19 mouse cellular contexts compared by ENCODE assay signal in the genomic region with DNA sequence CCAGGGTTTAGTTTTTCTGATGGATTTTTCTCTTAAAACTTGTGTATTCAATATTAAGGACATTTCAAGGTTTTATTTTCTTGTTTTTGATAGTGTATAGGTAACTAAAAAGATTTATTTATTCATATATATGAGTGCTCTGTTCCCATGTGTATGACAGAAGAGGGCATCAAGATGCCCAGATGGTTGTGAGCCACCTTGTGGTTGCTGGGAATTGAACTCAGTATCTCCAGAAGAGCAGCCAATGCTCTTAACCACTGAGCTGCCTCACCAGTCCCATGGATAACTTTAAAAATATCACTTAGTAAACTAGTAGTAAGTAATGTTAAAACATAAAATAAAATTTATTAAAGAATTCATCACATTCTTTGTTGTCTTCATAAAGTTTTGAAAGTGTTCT. TPM values are rescaled to one million over a fixed set of nuclear protein-coding genes. Genes with fewer than 3 reads are reported as not detected.
DNase-seq lines count a peak whose midpoint lies in the region; ATAC-seq and TF ChIP-seq lines count a peak whose summit lies in the region.
"Had no signal": no experiment of that assay in that cellular context is flagged by ENCODE, and none has a peak within 500 bp of the region (broad histone marks: within the 10 kb centered on the region; RNA-seq: fewer than 3 reads in every experiment).

No protein-coding gene starts in this region.

- in situ Hi-C loops in CH12.LX (cut with MboI; ENCODE audit: low pct_ligation_motif_present, low pct_unique_long_range_greater_than_20kb, low sequenced_read_pairs): no loop called here

- H3K9ac ChIP-seq in hindbrain, postnatal 0 days (replicated peaks; ENCODE audit: low read length): no peak overlapping the region
- no peak overlapping the region for H3K9ac ChIP-seq in hindbrain, embryonic 16.5 days (ENCODE audit: low read depth, low read length)
- H3K9ac ChIP-seq in CH12.LX (ENCODE audit: insufficient read depth, low read depth): no peak overlapping the region

- DNase-seq in hindbrain, postnatal 0 days (ENCODE audit: low spot score): peak; percentile 13
- peak; percentile 10 for DNase-seq in lung, postnatal 36 days
- DNase-seq in lung, postnatal 14 days: no peak
- no peak for DNase-seq in CH12.LX (ENCODE audit: extremely low read depth)
- DNase-seq in induced T-regulatory cell, adult 2 months (ENCODE audit: low read depth): peak; percentile 22
- DNase-seq in embryo, embryonic 10.5 days (ENCODE audit: low spot score): no peak
- DNase-seq: adrenal gland, adult 8-10 months; cerebellum, adult 18-20 months; gastrocnemius, postnatal 10 days; heart, postnatal 36 days; kidney, postnatal 10 days; liver; lung, postnatal 10 days; thymus, adult 2 months had no signal

- no peak for ATAC-seq in hindbrain, postnatal 0 days
- no peak for ATAC-seq in hindbrain, embryonic 16.5 days
- ATAC-seq: forebrain, embryonic 16.5 days; inflammation-experienced regulatory T-cells, adult 6 months had no signal

- no peaks in the 10 kb centered on the region for H3K9me3 ChIP-seq in hindbrain, postnatal 0 days (ENCODE audit: low read length)
- no peaks in the 10 kb centered on the region for H3K9me3 ChIP-seq in hindbrain, embryonic 16.5 days (ENCODE audit: control insufficient read depth, low read length)
- no peaks in the 10 kb centered on the region for H3K9me3 ChIP-seq in CH12.LX (replicated peaks; ENCODE audit: low read length)
- H3K9me3 ChIP-seq: heart, embryonic 10.5 days had no signal

- no peaks in the 10 kb centered on the region for H3K4me1 ChIP-seq in hindbrain, postnatal 0 days (ENCODE audit: insufficient read depth, low read length)
- no peaks in the 10 kb centered on the region for H3K4me1 ChIP-seq in hindbrain, embryonic 16.5 days (ENCODE audit: control insufficient read depth, insufficient read depth, low read depth, low read length)
- no peaks in the 10 kb centered on the region for H3K4me1 ChIP-seq in CH12.LX (ENCODE audit: control insufficient read depth in 1 of 2, insufficient read depth in 2 of 2)
- H3K4me1 ChIP-seq: heart, embryonic 10.5 days had no signal

- dilution Hi-C loops in CH12.LX (cut with MboI; ENCODE audit: extremely low pct_ligation_motif_present, extremely low pct_unique_long_range_greater_than_20kb, low sequenced_read_pairs): no loop called here

- H3K79me2 ChIP-seq in CH12.LX (replicated peaks; ENCODE audit: control insufficient read depth, extremely low read depth, insufficient read depth, poor library complexity, severe bottlenecking): peaks cover 24% of the 10 kb centered on the region

- no peak overlapping the region for H3K4me3 ChIP-seq in hindbrain, postnatal 0 days (ENCODE audit: low read length)
- no peak overlapping the region for H3K4me3 ChIP-seq in hindbrain, embryonic 16.5 days (ENCODE audit: low read length)
- H3K4me3 ChIP-seq in CH12.LX (replicated peaks in 1 of 3; ENCODE audit: low read depth in 2 of 3, low read length in 2 of 3, poor library complexity in 1 of 3): no peak overlapping the region
- H3K4me3 ChIP-seq: heart, embryonic 10.5 days; myocyte had no signal

- H3K4me2 ChIP-seq in hindbrain, postnatal 0 days (ENCODE audit: low read depth, low read length): no peak overlapping the region
- H3K4me2 ChIP-seq in hindbrain, embryonic 16.5 days (ENCODE audit: low read length): no peak overlapping the region
- H3K4me2 ChIP-seq in CH12.LX (ENCODE audit: insufficient read depth, low read depth, poor library complexity, severe bottlenecking): no peak overlapping the region

- peak; percentile 45 for TF ChIP-seq CTCF in hindbrain, postnatal 0 days (IDR thresholded peaks at IDR 0.05; ENCODE audit: low read depth)
- peak in 1 of 2 experiments; percentile 35; a peak in 2 of 4 replicates for TF ChIP-seq CTCF in CH12.LX (conservative IDR thresholded peaks at IDR 0.05 in 1 of 2, IDR thresholded peaks at IDR 0.05 in 1 of 2; ENCODE audit: low read depth in 2 of 2, low read length in 2 of 2)

- H3K36me3 ChIP-seq in hindbrain, postnatal 0 days (ENCODE audit: insufficient read depth, low read length): peaks cover 18% of the 10 kb centered on the region
- peaks cover 12% of the 10 kb centered on the region for H3K36me3 ChIP-seq in hindbrain, embryonic 16.5 days (ENCODE audit: control insufficient read depth, insufficient read depth, low read length)
- peaks cover 29 to 82% of the 10 kb centered on the region in 2 experiments for H3K36me3 ChIP-seq in CH12.LX (replicated peaks in 1 of 2; ENCODE audit: control insufficient read depth in 1 of 2, insufficient read depth in 1 of 2, low read length in 1 of 2)

- TF ChIP-seq RAD21 in CH12.LX (IDR thresholded peaks at IDR 0.05; ENCODE audit: low read depth, low read length): no peak

- no peak for TF ChIP-seq POLR2A in CH12.LX (IDR thresholded peaks at IDR 0.05; ENCODE audit: low read depth, low read length)

- no peaks in the 10 kb centered on the region for H3K27me3 ChIP-seq in hindbrain, postnatal 0 days (ENCODE audit: insufficient read depth, low read length)
- H3K27me3 ChIP-seq in hindbrain, embryonic 16.5 days (replicated peaks; ENCODE audit: control insufficient read depth, insufficient read depth, low read length): no peaks in the 10 kb centered on the region
- H3K27me3 ChIP-seq in CH12.LX (replicated peaks): no peaks in the 10 kb centered on the region

- no peak overlapping the region for H3K27ac ChIP-seq in hindbrain, postnatal 0 days
- H3K27ac ChIP-seq in hindbrain, embryonic 16.5 days (ENCODE audit: low read depth, low read length): no peak overlapping the region
- H3K27ac ChIP-seq in CH12.LX (ENCODE audit: insufficient read depth, low read depth): no peak overlapping the region
- H3K27ac ChIP-seq: heart, embryonic 10.5 days had no signal

- no peak for TF ChIP-seq EP300 in CH12.LX (IDR thresholded peaks at IDR 0.05; ENCODE audit: low read length)

TF ChIP-seq in CH12.LX, 34 proteins besides CTCF, POLR2A, EP300 and RAD21:
- TF ChIP-seq ZKSCAN1 (IDR thresholded peaks at IDR 0.05; ENCODE audit: borderline replicate concordance, low read depth, low read length): no peak
- no peak for TF ChIP-seq ZNF384 (IDR thresholded peaks at IDR 0.05; ENCODE audit: low read depth, low read length)
- no peak for TF ChIP-seq BHLHE40 (IDR thresholded peaks at IDR 0.05; ENCODE audit: low read depth, low read length)
- no peak for TF ChIP-seq ZMIZ1 (IDR thresholded peaks at IDR 0.05; ENCODE audit: low read depth, low read length)
- TF ChIP-seq TBP (conservative IDR thresholded peaks at IDR 0.05; ENCODE audit: low read depth, low read length): no peak
- no peak for TF ChIP-seq ELF1 (IDR thresholded peaks at IDR 0.05; ENCODE audit: low read depth, low read length)
- peak; percentile 25 for TF ChIP-seq SMC3 (IDR thresholded peaks at IDR 0.05; ENCODE audit: low read depth, low read length)
TF ChIP-seq in CH12.LX: peak in this region for 1.

RNA-seq across cellular contexts. Expression of a gene that starts 17.4 kb away (rescaled TPM):
- 66.4 and 69.0 TPM in 2 replicates for total RNA-seq in hindbrain, postnatal 0 days (2014; rRNA removed)
- 154 and 159 TPM in 2 replicates for polyA plus RNA-seq in hindbrain, postnatal 0 days (2015; fragmentation: Nextera tagmentation; extraction: Ambion mirVana)
- polyA plus RNA-seq in hindbrain, embryonic 16.5 days (2015; fragmentation: Nextera tagmentation; extraction: Ambion mirVana): 166 and 174 TPM in 2 replicates
- total RNA-seq in CH12.LX (2012; rRNA removed): 65.6 and 86.6 TPM in 2 replicates
- total RNA-seq in CH12.LX (2014; rRNA removed): 117 and 137 TPM in 2 replicates
- 130 and 183 TPM in 2 replicates for polyA plus RNA-seq in CH12.LX (2012; ENCODE audit: insufficient read length, low read depth)

RNA-seq across cellular contexts. Expression of a gene that starts 43.6 kb away (rescaled TPM):
- 53.4 and 61.5 TPM in 2 replicates for total RNA-seq in hindbrain, postnatal 0 days (2014; rRNA removed)
- polyA plus RNA-seq in hindbrain, postnatal 0 days (2015; fragmentation: Nextera tagmentation; extraction: Ambion mirVana): 22.4 and 22.6 TPM in 2 replicates
- 35.2 and 44.8 TPM in 2 replicates for polyA plus RNA-seq in hindbrain, embryonic 16.5 days (2015; fragmentation: Nextera tagmentation; extraction: Ambion mirVana)
- total RNA-seq in CH12.LX (2012; rRNA removed): 6.6 and 7.2 TPM in 2 replicates
- total RNA-seq in CH12.LX (2014; rRNA removed): 3.3 and 4.1 TPM in 2 replicates
- polyA plus RNA-seq in CH12.LX (2012; ENCODE audit: insufficient read length, low read depth): 1.8 and 2.8 TPM in 2 replicates

Comparison
In these comparisons a context has a peak if more than half of its experiments do, and no peak if none do; other contexts are left out.
1. DNase-seq: peak in hindbrain, postnatal 0 days (single experiment), lung, postnatal 36 days (single experiment) and induced T-regulatory cell, adult 2 months (single experiment); none in lung, postnatal 14 days (single experiment), CH12.LX (single experiment) and embryo, embryonic 10.5 days (single experiment).